ENCODE assay signal across 8 mouse cellular contexts in the genomic region with DNA sequence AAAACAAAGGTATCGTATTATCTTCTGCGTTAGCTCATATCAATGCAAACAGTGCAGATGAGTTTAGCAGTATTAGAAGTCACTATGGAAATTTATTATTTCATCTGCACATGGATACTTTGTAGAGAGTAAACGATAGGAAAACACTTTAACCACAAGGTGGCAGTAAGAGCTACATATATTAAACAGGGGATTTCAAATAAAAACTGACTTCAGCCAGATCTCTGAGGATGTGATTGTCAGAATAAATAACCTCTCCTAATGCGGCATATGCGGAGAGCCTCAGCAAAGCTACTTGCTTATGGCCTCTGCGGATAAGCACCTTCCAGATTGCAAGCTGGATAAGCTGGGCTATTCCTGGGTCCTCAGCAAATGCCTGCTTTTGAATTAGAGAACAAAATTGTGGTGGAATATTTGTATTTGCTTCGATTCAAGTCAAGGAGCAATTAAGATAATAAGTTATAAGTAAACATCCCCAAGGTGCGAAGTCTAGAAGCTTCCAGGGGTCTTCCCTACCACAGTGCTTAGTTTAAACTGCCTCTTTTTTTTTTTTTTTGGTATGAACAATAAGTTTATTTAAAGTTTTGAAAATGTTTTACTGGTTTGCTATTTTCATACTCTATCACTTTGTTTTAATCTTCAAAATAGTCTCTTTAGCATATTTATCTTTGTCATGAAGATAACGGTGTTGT.
DNase-seq lines count a peak whose midpoint lies in the region; ATAC-seq and TF ChIP-seq lines count a peak whose summit lies in the region.

No protein-coding gene starts in this region.

- intact Hi-C loops in gastrocnemius, adult 2 months (cut with DNase I), result no loop called here

- no peaks in the 10 kb centered on the region for H3K9me3 ChIP-seq in hindbrain, embryonic 16.5 days (ENCODE audit: control insufficient read depth, low read length)

- no peaks in the 10 kb centered on the region for H3K4me1 ChIP-seq in hindbrain, embryonic 16.5 days (ENCODE audit: control insufficient read depth, insufficient read depth, low read depth, low read length)

- H3K9ac ChIP-seq in hindbrain, embryonic 16.5 days (ENCODE audit: low read depth, low read length), result no peak overlapping the region

- H3K36me3 ChIP-seq in hindbrain, embryonic 16.5 days (ENCODE audit: control insufficient read depth, insufficient read depth, low read length), result no peaks in the 10 kb centered on the region

- no peak overlapping the region for H3K27ac ChIP-seq in gastrocnemius, adult 2 months
- H3K27ac ChIP-seq in hindbrain, embryonic 16.5 days (ENCODE audit: low read depth, low read length), result no peak overlapping the region

- 48% methylated on average over 9 of the region's 9 CpGs for WGBS in hindbrain, embryonic 16.5 days

- H3K4me3 ChIP-seq in gastrocnemius, adult 2 months, result no peak overlapping the region
- no peak overlapping the region for H3K4me3 ChIP-seq in hindbrain, embryonic 16.5 days (ENCODE audit: low read length)

- H3K4me2 ChIP-seq in hindbrain, embryonic 16.5 days (ENCODE audit: low read length), result no peak overlapping the region

- no peak for DNase-seq in gastrocnemius, adult 2 months
- DNase-seq in gastrocnemius, postnatal 25 days, result no peak
- DNase-seq in ovary, postnatal 14 days (ENCODE audit: low spot score), result peak; percentile 1
- no peak for DNase-seq in ovary, adult 18-20 months (ENCODE audit: low spot score)
- DNase-seq in spleen, postnatal 10 days (ENCODE audit: low spot score in 2 of 2), result no peak
- no peak for DNase-seq in spleen, adult 12 weeks (ENCODE audit: low spot score)
- no peak for DNase-seq in thymus, postnatal 14 days

- peak; percentile 42 for TF ChIP-seq CTCF in gastrocnemius, adult 2 months (IDR thresholded peaks at IDR 0.05)

- no peaks in the 10 kb centered on the region for H3K27me3 ChIP-seq in hindbrain, embryonic 16.5 days (replicated peaks; ENCODE audit: control insufficient read depth, insufficient read depth, low read length)

- ATAC-seq in hindbrain, embryonic 16.5 days, result peak; percentile 92
